Mouse (Mus musculus): ENCODE results near the gene Bad.

The Bad gene

DNA sequence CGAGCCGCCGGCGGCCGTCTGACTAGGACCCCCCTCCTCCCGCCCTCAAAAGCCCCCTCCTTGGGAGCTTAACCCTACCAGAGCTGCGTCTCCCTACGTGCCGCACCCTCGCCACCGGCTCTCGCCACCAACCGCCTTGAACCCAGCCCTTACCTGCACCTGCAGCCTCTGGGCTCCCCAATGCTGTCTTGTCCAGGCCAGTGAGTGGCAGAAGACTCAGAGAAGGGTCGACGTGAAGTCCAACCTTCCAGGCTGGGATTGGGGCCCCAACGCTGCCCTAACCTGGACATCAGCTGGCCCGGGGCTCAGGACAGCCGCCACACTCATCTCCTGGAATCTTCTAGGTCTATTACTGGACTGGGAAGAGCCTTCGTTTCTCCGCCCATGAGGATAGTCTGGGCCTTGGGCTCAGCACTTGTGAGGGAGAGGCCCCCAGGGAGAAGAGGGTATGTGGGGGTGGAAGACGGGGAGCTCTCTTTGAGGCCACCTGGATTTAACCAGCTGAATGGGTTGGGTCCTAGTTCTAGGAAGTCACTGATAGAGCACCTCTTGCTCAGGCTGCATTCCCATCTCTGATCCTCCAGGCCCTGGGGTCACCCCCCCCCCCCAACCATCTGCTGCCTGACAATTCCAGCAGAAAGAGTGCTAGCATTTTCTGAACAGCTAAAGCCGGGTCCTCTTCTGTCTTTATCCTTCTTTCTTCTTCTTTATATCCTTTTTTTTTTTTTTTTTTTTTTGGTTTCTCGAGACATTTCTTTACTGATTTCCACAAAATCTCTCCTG, 7.3 kb upstream of the Bad start, which contains the start of gene Kcnk4:
Gene Kcnk4 (minus strand): TSS at position 321 of the 783 bp plus-strand sequence.
- DNase-seq (ENCODE audit: low spot score in 2 of 2): no peak

DNA sequence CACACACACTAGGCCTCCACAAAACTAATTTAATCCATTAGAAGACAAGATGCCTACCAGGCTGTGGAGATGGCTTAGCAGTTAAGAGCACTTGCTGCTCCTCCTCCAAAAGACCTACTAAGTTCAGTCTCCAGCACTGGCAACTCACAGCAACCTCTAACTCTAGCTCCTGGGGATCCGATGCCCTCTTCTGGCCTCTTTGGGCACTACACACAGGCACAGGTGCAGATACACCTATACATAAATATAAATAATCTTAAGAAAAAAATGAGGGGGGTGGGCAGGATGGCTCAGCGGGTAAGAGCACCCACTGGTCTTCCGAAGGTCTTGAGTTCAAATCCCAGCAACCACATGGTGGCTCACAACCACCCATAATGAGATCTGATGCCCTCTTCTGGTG, 5.4 kb upstream of the Bad start:
- no peak for DNase-seq (ENCODE audit: low spot score in 2 of 2)

GRCm38 (mm10) chr19:6937541-6938465, 3.9 kb upstream of the Bad start:
- no peak for DNase-seq (ENCODE audit: low spot score in 2 of 2)

- DNase-seq (ENCODE audit: low spot score in 2 of 2): no peak
Measured at GRCm38 (mm10) chr19:6939106-6940002, 2.3 kb upstream of the Bad start.

- DNase-seq (ENCODE audit: low spot score in 2 of 2): no peak
Measured at GRCm38 (mm10) chr19:6940396-6941351, 987 bp upstream of the Bad start.

DNA sequence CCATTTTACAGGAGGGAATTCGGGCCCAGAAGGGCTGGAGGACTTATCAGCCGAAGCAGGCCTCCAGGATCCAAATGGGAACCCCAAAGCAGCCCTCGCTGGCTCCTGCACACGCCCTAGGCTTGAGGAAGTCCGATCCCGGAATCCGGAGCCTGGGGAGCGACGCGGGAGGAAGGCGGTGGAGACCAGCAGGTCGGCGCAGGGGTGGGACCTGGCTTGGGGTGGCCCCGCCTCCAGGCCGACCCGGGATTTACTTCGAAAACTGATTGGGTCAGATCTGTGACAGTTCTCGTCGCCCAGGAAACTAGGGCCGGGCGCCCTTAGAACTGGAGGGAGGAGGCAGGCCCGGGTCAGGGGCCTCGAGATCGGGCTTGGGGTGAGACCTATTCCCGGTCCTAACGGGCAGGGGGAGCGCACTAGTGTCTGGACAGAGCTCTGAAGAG, 609 bp downstream of the Bad start, which contains the start of gene Gpr137:
Gene Gpr137 (minus strand): TSS at position 232 of the 443 bp plus-strand sequence.
- peak; percentile 95 for DNase-seq (ENCODE audit: low spot score in 2 of 2)

DNA sequence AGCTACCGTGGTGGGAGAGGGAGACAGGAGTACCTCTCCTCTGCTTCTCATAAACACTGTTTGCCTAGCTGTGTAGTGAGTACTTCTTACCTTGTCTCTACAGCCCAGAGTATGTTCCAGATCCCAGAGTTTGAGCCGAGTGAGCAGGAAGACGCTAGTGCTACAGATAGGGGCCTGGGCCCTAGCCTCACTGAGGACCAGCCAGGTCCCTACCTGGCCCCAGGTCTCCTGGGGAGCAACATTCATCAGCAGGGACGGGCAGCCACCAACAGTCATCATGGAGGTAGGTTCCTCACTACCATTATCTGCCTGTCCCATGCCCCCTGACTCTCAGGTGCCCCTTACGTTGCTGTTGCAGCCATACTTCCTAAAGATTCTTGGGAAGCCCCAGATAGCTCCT, 1.1 kb downstream of the Bad start:
- no peak for DNase-seq (ENCODE audit: low spot score in 2 of 2)

DNA sequence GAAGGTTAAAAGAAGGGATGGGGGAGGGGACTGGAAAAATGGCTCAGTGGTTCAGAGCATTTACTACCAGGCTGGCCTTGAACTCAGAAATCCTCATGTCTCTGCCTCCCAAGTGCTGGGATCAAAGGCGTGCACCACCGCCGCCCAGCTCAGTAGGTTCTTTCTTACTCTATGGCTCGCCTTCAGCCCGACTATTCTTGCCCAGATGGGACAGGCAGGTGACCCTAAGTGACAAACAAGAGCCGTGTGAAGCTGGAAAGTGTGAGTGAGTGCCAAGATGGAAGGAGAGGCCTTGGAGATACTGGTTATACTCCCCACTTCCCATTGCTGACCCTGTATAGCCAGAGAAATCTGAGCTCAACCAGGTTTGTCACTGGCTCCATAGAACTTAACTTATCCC, 2.0 kb downstream of the Bad start:
- DNase-seq (ENCODE audit: low spot score in 2 of 2): no peak

- no peak for DNase-seq (ENCODE audit: low spot score in 2 of 2)
Measured at GRCm38 (mm10) chr19:6947742-6948141, 6.1 kb downstream of the Bad start.

GRCm38 (mm10) chr19:6948186-6948585, 6.5 kb downstream of the Bad start:
- no peak for DNase-seq (ENCODE audit: low spot score in 2 of 2)

DNA sequence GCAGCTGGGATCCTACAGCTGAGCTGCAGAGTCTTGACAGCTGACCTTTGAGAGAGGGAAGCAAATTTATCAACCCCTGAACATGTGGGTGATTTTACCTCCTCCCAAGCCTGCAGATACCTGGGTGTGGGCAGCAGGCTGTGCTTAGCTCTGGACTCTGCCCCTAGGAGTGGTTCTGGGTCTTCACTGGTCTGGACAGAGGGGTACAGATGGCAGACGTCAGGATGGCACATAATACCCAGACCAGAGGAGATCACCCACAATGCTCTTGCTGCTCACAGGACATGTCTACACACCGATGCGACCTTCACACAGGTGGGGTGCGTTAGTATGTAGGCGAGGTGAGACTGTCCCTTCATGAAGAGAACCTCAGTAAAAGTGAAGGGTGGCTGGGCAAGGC, 7.9 kb downstream of the Bad start:
- DNase-seq (ENCODE audit: low spot score in 2 of 2): no peak

- DNase-seq (ENCODE audit: low spot score in 2 of 2): no peak
Measured at GRCm38 (mm10) chr19:6949951-6950350, 8.3 kb downstream of the Bad start.

DNA sequence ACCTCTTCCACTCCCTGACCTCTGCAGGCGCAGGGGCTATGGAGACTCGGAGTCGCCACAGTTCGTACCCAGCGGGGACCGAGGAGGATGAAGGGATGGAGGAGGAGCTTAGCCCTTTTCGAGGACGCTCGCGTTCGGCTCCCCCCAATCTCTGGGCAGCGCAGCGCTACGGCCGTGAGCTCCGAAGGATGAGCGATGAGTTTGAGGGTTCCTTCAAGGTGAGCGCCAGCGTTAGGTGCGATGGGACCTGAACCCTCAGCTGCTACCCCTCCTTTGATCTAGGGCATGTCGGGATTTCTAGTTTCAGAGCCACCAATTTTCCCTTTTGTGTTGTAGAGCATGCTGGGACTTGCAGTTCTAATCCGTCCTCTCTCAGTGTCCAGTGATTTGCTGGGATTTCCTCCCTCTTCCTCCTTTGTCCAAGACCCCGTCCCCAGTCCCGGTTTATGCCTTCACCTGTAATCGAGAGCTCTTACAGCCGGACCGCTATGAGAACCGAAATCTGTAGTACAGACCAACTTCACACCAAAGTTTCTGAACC, 9.0 kb downstream of the Bad start:
- peak in 1 of 2 experiments; percentile 34 for DNase-seq (ENCODE audit: low spot score in 2 of 2)

GRCm38 (mm10) chr19:6951381-6951968, 9.8 kb downstream of the Bad start:
- DNase-seq (ENCODE audit: low spot score in 2 of 2): peak; percentile 83 to 88

DNA sequence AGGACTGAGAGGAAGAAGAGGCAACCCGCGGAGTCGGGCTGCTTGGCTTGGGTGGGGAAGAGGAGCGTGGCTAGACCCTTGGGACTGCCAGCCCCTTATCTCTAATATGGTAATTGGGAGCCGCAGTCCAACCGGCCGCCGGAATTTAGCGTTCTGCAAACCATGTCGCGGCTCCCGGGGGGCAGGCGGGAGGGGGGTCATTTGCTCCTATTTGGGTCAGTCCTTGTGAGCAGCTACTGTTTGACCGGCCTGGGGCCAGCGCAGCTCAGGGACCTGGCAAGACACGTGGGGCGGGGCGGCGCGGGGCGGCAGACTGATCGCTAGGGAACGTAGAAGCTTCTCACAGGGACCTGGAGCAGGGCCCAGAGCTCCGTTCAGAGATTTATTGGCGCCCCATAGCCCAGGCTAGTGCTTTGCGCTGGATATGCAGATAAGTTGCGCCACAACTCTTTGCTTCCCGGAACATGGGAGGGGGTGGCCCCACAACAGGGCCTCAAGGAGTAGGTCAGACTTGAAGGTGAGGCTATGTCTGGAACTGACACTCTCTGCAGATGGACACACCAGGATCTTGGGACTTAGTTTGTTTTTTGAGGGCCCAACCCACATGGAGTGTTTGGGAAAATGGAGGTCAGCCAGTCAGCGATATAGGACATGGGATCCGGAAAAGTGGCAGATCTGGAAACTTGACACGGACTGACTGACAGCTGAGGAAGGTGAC, 10.5 kb downstream of the Bad start:
- DNase-seq (ENCODE audit: low spot score in 2 of 2): peak; percentile 52 to 61

DNA sequence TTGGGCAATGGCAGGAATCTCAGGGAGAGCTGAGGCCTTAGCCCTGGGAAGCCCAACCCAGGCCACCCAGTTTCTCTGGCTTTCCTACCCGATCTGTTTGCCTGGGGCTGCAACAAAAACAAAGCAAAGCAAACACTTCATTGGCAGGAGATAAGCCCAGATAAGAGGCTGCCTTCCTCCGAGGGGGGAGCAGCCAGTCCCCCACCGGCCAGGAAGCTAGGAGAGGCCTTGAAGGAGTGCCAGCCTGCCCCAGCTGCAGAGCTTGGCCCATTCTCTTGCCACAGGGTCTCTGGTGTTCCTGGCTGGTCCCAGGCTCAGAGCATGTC, 11.0 kb downstream of the Bad start:
- DNase-seq (ENCODE audit: low spot score in 2 of 2): no peak

- DNase-seq (ENCODE audit: low spot score in 2 of 2): no peak
Measured at GRCm38 (mm10) chr19:6954046-6954445, 12.4 kb downstream of the Bad start.

DNA sequence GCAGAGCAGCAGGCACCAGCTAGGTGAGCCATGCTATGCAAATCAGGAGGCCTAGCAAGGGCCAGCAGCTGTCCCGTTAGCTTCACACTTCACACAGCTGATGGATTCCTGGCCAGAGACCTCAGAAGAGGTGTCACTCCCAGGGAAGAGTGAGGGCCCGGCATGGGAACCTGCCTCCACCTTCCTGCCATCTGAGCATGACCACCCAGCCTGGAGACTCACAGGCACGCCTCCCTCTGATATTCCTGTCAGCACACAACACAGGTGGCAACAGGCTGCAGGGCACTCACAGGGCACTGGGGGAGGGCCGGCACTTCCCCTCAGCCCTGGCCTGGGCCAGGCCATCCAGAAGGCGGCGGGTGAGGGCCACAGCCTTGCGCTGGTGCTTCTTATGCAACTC, 13.8 kb downstream of the Bad start:
- no peak for DNase-seq (ENCODE audit: low spot score in 2 of 2)

DNA sequence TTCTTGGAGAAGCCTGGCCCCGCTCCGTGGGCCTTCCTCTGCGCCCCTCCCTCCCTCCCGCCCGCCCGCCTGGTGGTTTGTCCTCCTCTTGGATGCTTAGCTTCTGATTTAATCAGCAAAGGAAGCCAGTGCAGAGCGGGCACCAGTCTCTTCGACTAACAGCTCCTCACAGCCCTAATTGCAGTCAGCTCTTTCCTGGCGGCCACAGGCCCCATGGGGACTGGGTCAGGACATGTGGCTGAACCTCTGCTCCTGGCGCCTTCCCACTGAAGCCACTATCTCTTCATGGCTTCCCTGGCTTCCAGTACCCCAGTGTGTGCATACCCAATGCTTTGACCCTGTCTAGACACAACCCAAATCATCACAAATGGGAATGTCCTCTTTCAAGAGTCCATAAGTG, 14.8 kb downstream of the Bad start:
- no peak for DNase-seq (ENCODE audit: low spot score in 2 of 2)
